Mouse (Mus musculus) MEL (cell line): Measurements from ENCODE around the gene Dpyd. TPM values are rescaled to one million over a fixed set of nuclear protein-coding genes. Genes with fewer than 3 reads are reported as not detected.

ENCODE experiments used
- DNase-seq: peaks from one replicate; pipeline ENCODE4 v3.0.0; 2011; ENCODE audit warnings: low read depth, low spot score
- H3K27ac ChIP-seq: 2 replicates; pipeline ENCODE4 v1.5.1; 2012; ENCODE audit warnings: low read depth, mild to moderate bottlenecking, control low read depth, low read length, moderate library complexity; ENCODE audit not compliant: control insufficient read depth
- H3K27me3 ChIP-seq, 2 experiments: fragments of 150-350 bp in 1 of 2; sonication (generic) in 1 of 2; 2 replicates each; pipeline ENCODE4 v1.6.1; 2012; ENCODE audit warnings: low read length in 2 of 2, mild to moderate bottlenecking in 2 of 2, improper control_type of control experiment in 1 of 2, moderate library complexity in 1 of 2; ENCODE audit not compliant: insufficient read depth in 2 of 2, control insufficient read depth in 1 of 2
- H3K36me3 ChIP-seq, 2 experiments: 2 replicates each; pipeline ENCODE4 v1.6.1; 2012 to 2014; ENCODE audit warnings: low read length in 2 of 2, improper control_type of control experiment in 1 of 2, inconsistent platforms in 1 of 2, mild to moderate bottlenecking in 1 of 2; ENCODE audit not compliant: insufficient read depth in 2 of 2, control insufficient read depth in 1 of 2
- H3K4me1 ChIP-seq, 2 experiments: fragments of 150-350 bp in 1 of 2; sonication (generic) in 1 of 2; 2 replicates each; pipeline ENCODE4 v1.6.1; 2012; ENCODE audit warnings: low read length in 2 of 2, improper control_type of control experiment in 1 of 2, mild to moderate bottlenecking in 1 of 2; ENCODE audit not compliant: insufficient read depth in 2 of 2, control insufficient read depth in 1 of 2
- H3K4me3 ChIP-seq, 2 experiments: fragments of 150-350 bp in 1 of 2; sonication (generic) in 1 of 2; 2 replicates each; pipeline ENCODE4 v1.5.1; 2012; ENCODE audit warnings: low read depth in 2 of 2, low read length in 2 of 2, mild to moderate bottlenecking in 2 of 2, moderate library complexity in 2 of 2, control low read depth in 1 of 2, improper control_type of control experiment in 1 of 2; ENCODE audit not compliant: control insufficient read depth in 1 of 2, insufficient read depth in 1 of 2
- H3K79me2 ChIP-seq: 2 replicates; pipeline ENCODE4 v1.6.1; 2012; ENCODE audit warnings: mild to moderate bottlenecking, low read length, moderate library complexity; ENCODE audit not compliant: control insufficient read depth, poor library complexity, insufficient read depth
- H3K9ac ChIP-seq: 2 replicates; pipeline ENCODE4 v1.6.1; 2012; ENCODE audit warnings: low read depth, mild to moderate bottlenecking, control low read depth, low read length, moderate library complexity; ENCODE audit not compliant: control insufficient read depth, poor library complexity, severe bottlenecking
- H3K9me3 ChIP-seq: fragments of 150-350 bp; sonication (generic); replicated peaks from 2 replicates; pipeline ENCODE4 v1.6.1; 2012; ENCODE audit warnings: mild to moderate bottlenecking, low read length, improper control_type of control experiment, moderate library complexity; ENCODE audit not compliant: insufficient read depth
- CTCF ChIP-seq, 3 experiments: IDR thresholded peaks in 2 of 3; conservative IDR thresholded peaks in 1 of 3; 2 replicates each; pipeline ENCODE4 v1.5.1; 2011 to 2012; ENCODE audit warnings: low read length in 3 of 3, low read depth in 2 of 3, mild to moderate bottlenecking in 2 of 3, improper control_type of control experiment in 1 of 3, inconsistent platforms in 1 of 3, mixed read lengths in 1 of 3, moderate library complexity in 1 of 3; ENCODE audit not compliant: control insufficient read depth in 1 of 3, insufficient read depth in 1 of 3, poor library complexity in 1 of 3, severe bottlenecking in 1 of 3
- ELF1 ChIP-seq: IDR thresholded peaks from 2 replicates; pipeline ENCODE4 v1.6.1; 2014; ENCODE audit warnings: low read depth, mild to moderate bottlenecking, inconsistent platforms, low read length, improper control_type of control experiment, moderate library complexity
- GABPA ChIP-seq: IDR thresholded peaks from 2 replicates; pipeline ENCODE4 v1.6.1; 2012; ENCODE audit warnings: low read depth, mild to moderate bottlenecking, inconsistent platforms, low read length, improper control_type of control experiment, moderate library complexity
- JUND ChIP-seq: IDR thresholded peaks from 2 replicates; pipeline ENCODE4 v1.6.1; 2011; ENCODE audit warnings: low read depth, mild to moderate bottlenecking, improper control_type of control experiment, low read length
- MAFK ChIP-seq: IDR thresholded peaks from 2 replicates; pipeline ENCODE4 v1.6.1; 2011; ENCODE audit warnings: low read depth, mild to moderate bottlenecking, low read length, improper control_type of control experiment, borderline replicate concordance
- MYC ChIP-seq: IDR thresholded peaks from 2 replicates; pipeline ENCODE4 v1.6.1; 2011; ENCODE audit warnings: low read depth, mild to moderate bottlenecking, low read length, improper control_type of control experiment, moderate library complexity
- NRF1 ChIP-seq: IDR thresholded peaks from 2 replicates; pipeline ENCODE4 v1.6.1; 2014; ENCODE audit warnings: low read depth, mild to moderate bottlenecking, inconsistent platforms, low read length, improper control_type of control experiment, moderate library complexity; ENCODE audit not compliant: poor library complexity, insufficient read depth, severe bottlenecking
- POLR2A ChIP-seq, 2 experiments: IDR thresholded peaks; 2 replicates each; pipeline ENCODE4 v1.6.1; 2011 to 2012; ENCODE audit warnings: low read length in 2 of 2, mild to moderate bottlenecking in 2 of 2, control low read depth in 1 of 2, improper control_type of control experiment in 1 of 2, low read depth in 1 of 2, moderate library complexity in 1 of 2; ENCODE audit not compliant: control insufficient read depth in 1 of 2, insufficient read depth in 1 of 2, poor library complexity in 1 of 2
- POLR2AphosphoS2 ChIP-seq: IDR thresholded peaks from 2 replicates; pipeline ENCODE4 v1.6.1; 2011; ENCODE audit warnings: low read length, improper control_type of control experiment
- POLR2AphosphoS5 ChIP-seq: IDR thresholded peaks from 2 replicates; pipeline ENCODE4 v1.6.1; 2012; ENCODE audit warnings: low read depth, borderline replicate concordance, mild to moderate bottlenecking, inconsistent platforms, low read length, moderate library complexity, mixed read lengths
- SIN3A ChIP-seq: IDR thresholded peaks from 2 replicates; pipeline ENCODE4 v1.6.1; 2012; ENCODE audit warnings: low read length, improper control_type of control experiment, inconsistent platforms
- TCF12 ChIP-seq: IDR thresholded peaks from 2 replicates; pipeline ENCODE4 v1.6.1; 2014; ENCODE audit warnings: low read depth, mild to moderate bottlenecking, inconsistent platforms, low read length, improper control_type of control experiment, moderate library complexity
- USF2 ChIP-seq, 2 experiments: IDR thresholded peaks; 2 replicates each; pipeline ENCODE4 v1.6.1; 2011 to 2012; ENCODE audit warnings: improper control_type of control experiment in 2 of 2, low read length in 2 of 2, borderline replicate concordance in 1 of 2, inconsistent platforms in 1 of 2, low read depth in 1 of 2, mild to moderate bottlenecking in 1 of 2; ENCODE audit not compliant: insufficient read depth in 1 of 2
- ZMIZ1 ChIP-seq: IDR thresholded peaks from 2 replicates; pipeline ENCODE4 v1.6.1; 2012; ENCODE audit warnings: low read depth, mild to moderate bottlenecking, inconsistent platforms, low read length, improper control_type of control experiment, moderate library complexity
- ZNF384 ChIP-seq: IDR thresholded peaks from 2 replicates; pipeline ENCODE4 v1.6.1; 2012; ENCODE audit warnings: low read depth, mild to moderate bottlenecking, inconsistent platforms, low read length, improper control_type of control experiment
- polyA plus RNA-seq, 2 experiments: library from polyadenylated mRNA; stranded (reverse) in 1 of 2; unstranded in 1 of 2; fragments of >175 nt in 1 of 2; fragments of >200 nt in 1 of 2; gene quantifications; 2 replicates each; pipeline versions ENCODE4 v1.2.1 to v1.2.4; 2012; ENCODE audit warnings: low replicate concordance in 2 of 2, low read depth in 1 of 2; ENCODE audit not compliant: insufficient read length in 2 of 2, insufficient read depth in 1 of 2, missing spikeins in 1 of 2
- total RNA-seq: library from RNA; depleted of rRNA; stranded (reverse); fragments of 300-350 nt; gene quantifications from 2 replicates; pipeline ENCODE4 v1.2.3, GENCODE M21; 2012

Dpyd gene
- total and polyA plus RNA-seq, 3 experiments = not detected

DNA sequence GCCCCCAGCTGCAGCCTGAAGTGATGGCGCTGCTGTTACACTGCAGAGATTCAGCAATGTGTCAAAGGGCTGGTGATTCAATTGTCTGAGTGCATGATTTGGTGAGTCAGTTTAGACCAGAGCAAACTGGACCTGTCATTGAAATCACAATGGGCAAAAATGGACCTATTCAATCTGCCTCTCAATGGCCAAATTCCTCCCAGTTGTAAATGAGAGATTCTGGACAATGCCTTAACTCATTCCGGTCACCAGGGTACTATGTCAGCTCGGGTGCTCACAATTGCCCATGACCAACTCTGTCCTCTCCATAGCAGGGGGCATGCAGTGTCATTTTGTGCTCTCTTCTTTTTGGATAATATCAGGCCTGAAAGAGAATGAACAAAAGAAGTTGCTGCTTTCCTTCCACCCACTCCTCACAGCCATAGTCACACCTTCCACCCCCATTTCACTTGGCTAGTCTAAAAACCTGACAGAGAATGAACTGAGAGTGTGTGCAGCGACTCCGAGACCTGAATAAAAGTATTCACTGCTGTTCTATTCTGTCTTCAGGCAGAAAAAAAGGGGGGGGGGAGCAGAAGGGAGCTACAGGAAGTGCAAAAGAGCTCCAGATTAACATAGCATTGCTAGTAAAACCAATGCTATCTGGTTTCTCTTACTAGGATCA lies 533.4 kb downstream of the Dpyd start:
- no peak overlapping the region for H3K27ac ChIP-seq
- H3K36me3 ChIP-seq = no peaks in the 10 kb centered on the region
- H3K79me2 ChIP-seq = no peaks in the 10 kb centered on the region
- TF ChIP-seq SIN3A (no peak), TCF12 (no peak), POLR2AphosphoS5 (no peak), POLR2AphosphoS2 (no peak), CTCF (IDR thresholded peaks at IDR 0.05 in 2 of 3, conservative IDR thresholded peaks at IDR 0.05 in 1 of 3; ENCODE audit: control insufficient read depth in 1 of 3, insufficient read depth in 1 of 3, low read depth in 2 of 3, low read length in 3 of 3, poor library complexity in 1 of 3, severe bottlenecking in 1 of 3) (no peak), MYC (no peak), GABPA (no peak), ZMIZ1 (no peak), ZNF384 (no peak), USF2 (IDR thresholded peaks at IDR 0.05; ENCODE audit: borderline replicate concordance in 1 of 2, insufficient read depth in 1 of 2, low read depth in 1 of 2, low read length in 2 of 2) (no peak), JUND (no peak), NRF1 (no peak), MAFK (no peak)
- TF ChIP-seq, all 39 proteins: peak for 0
- Histone ChIP-seq H3K27me3 (no peaks in the 10 kb centered on the region), H3K9ac (no peak overlapping the region), H3K9me3 (no peaks in the 10 kb centered on the region), H3K4me1 (no peaks in the 10 kb centered on the region), H3K4me3 (no peak overlapping the region)
- DNase-seq = no peak

GRCm38 (mm10) chr3:119126003-119126402 lies 564.1 kb downstream of the Dpyd start:
- H3K27me3 ChIP-seq = no peaks in the 10 kb centered on the region
- no peaks in the 10 kb centered on the region for H3K4me1 ChIP-seq
- TF ChIP-seq POLR2A (IDR thresholded peaks at IDR 0.05; ENCODE audit: control insufficient read depth in 1 of 2, insufficient read depth in 1 of 2, low read depth in 1 of 2, low read length in 2 of 2, poor library complexity in 1 of 2) = no peak
- TF ChIP-seq ELF1 = no peak
- no peak for TF ChIP-seq ZMIZ1
- TF ChIP-seq MYC = no peak
- H3K27ac ChIP-seq = no peak overlapping the region
- H3K4me3 ChIP-seq = no peak overlapping the region
- no peak overlapping the region for H3K9ac ChIP-seq
- no peaks in the 10 kb centered on the region for H3K36me3 ChIP-seq
- H3K9me3 ChIP-seq = no peaks in the 10 kb centered on the region
- DNase-seq = no peak
- no peaks in the 10 kb centered on the region for H3K79me2 ChIP-seq
